7 mouse cellular contexts compared by ENCODE assay signal in genomic region chr10:56115636-56116180, GRCm38 (mm10). TPM values are rescaled to one million over a fixed set of nuclear protein-coding genes. Genes with fewer than 3 reads are reported as not detected.
A peak's percentile ranks its signal among the peaks of the same experiment; 100 is the strongest.
DNase-seq lines count a peak whose midpoint lies in the region; ATAC-seq lines count a peak whose summit lies in the region.

No protein-coding gene starts in this region.

- H3K27me3 ChIP-seq in megakaryocyte, embryonic 14.5 days (replicated peaks) = no peaks in the 10 kb centered on the region
- H3K27me3 ChIP-seq in forebrain, embryonic 13.5 days = no peaks in the 10 kb centered on the region

- peak overlapping the region; percentile 88 for H3K4me3 ChIP-seq in megakaryocyte, embryonic 14.5 days (replicated peaks)
- H3K4me3 ChIP-seq in forebrain, embryonic 13.5 days = peak overlapping the region; percentile 63

- peak overlapping the region; percentile 85 for H3K9ac ChIP-seq in forebrain, embryonic 13.5 days

- WGBS in forebrain, embryonic 13.5 days = 15% methylated on average over 26 of the region's 27 CpGs

- peak overlapping the region; percentile 87 for H3K4me2 ChIP-seq in forebrain, embryonic 13.5 days

- H3K36me3 ChIP-seq in megakaryocyte, embryonic 14.5 days (replicated peaks; ENCODE audit: low read length) = peaks cover 25% of the 10 kb centered on the region
- no peaks in the 10 kb centered on the region for H3K36me3 ChIP-seq in forebrain, embryonic 13.5 days (ENCODE audit: poor library complexity, severe bottlenecking)

- no peak for ATAC-seq in megakaryocyte, adult 5-6 weeks (ENCODE audit: poor library complexity, severe bottlenecking)
- ATAC-seq in forebrain, embryonic 13.5 days = peak; percentile 81
- peak; percentile 33 for ATAC-seq in megakaryocyte progenitor cell, adult 5-6 weeks (replicated peaks; ENCODE audit: poor library complexity)

- no peaks in the 10 kb centered on the region; the same call in 1 of the 2 replicates for H3K4me1 ChIP-seq in megakaryocyte, embryonic 14.5 days
- peaks cover 8% of the 10 kb centered on the region for H3K4me1 ChIP-seq in forebrain, embryonic 13.5 days

- DNase-seq in cerebellum, postnatal 14 days = peak; percentile 73 to 77
- peak; percentile 32 to 51 for DNase-seq in layer of hippocampus, adult 18-20 months (ENCODE audit: low spot score in 2 of 2)
- DNase-seq in testis, postnatal 14 days (ENCODE audit: low spot score) = peak; percentile 68

- H3K27ac ChIP-seq in forebrain, embryonic 13.5 days = peak overlapping the region; percentile 84

- peaks cover 13% of the 10 kb centered on the region for H3K9me3 ChIP-seq in megakaryocyte, embryonic 14.5 days
- no peaks in the 10 kb centered on the region for H3K9me3 ChIP-seq in forebrain, embryonic 13.5 days (replicated peaks)

RNA-seq across cellular contexts. Expression of gene Msl3l2, which starts 9.0 kb away (rescaled TPM):
- polyA plus RNA-seq in megakaryocyte, embryonic 14.5 days (2012; ENCODE audit: insufficient read depth, low replicate concordance) = 8.1 and 9.7 TPM in 2 replicates
- total RNA-seq in megakaryocyte, adult 5-6 weeks (2015) = 1.9 and 3.0 TPM in 2 replicates
- 1.9 and 2.5 TPM in 2 replicates for total RNA-seq in megakaryocyte, adult 5-6 weeks (2017)
- polyA plus RNA-seq in forebrain, embryonic 13.5 days (2015; fragmentation: Nextera tagmentation; extraction: Ambion mirVana) = 7.6 and 8.4 TPM in 2 replicates
- total RNA-seq in layer of hippocampus, adult 18-20 months (2021) = 10 to 100 TPM; 17.1 to 17.8 TPM
- total RNA-seq in megakaryocyte progenitor cell, adult 5-6 weeks (2015) = 8.2 and 8.8 TPM in 2 replicates
- 12.8 and 14.3 TPM in 2 replicates for total RNA-seq in megakaryocyte progenitor cell, adult 5-6 weeks (2017)
